Mouse (Mus musculus): ENCODE data around the gene Zfp422. TPM values are rescaled to one million over a fixed set of nuclear protein-coding genes. Genes with fewer than 3 reads are reported as not detected.

Gene Zfp422
- 351 and 359 TPM in 2 replicates for polyA plus RNA-seq (2014; fragmentation: Nextera tagmentation; extraction: Ambion mirVana)

- DNase-seq (ENCODE audit: low spot score): peak; percentile 91
- H3K4me2 ChIP-seq (ENCODE audit: low read depth, low read length, severe bottlenecking): peak within 1 kb of the TSS; percentile 63
- peak within 1 kb of the TSS; percentile 100 for H3K9ac ChIP-seq (ENCODE audit: low read length)
- peaks cover 8% of the 10 kb centered on the region; the same call in 1 of the 2 replicates for H3K36me3 ChIP-seq (ENCODE audit: control insufficient read depth, insufficient read depth, low read length)
- H3K4me3 ChIP-seq (ENCODE audit: low read depth, low read length): peak within 1 kb of the TSS; percentile 87
- peak; percentile 96 for ATAC-seq (replicated peaks; ENCODE audit: low FRiP score)
- H3K27ac ChIP-seq (ENCODE audit: low read depth, low read length): peak within 1 kb of the TSS; percentile 84
- H3K4me1 ChIP-seq (replicated peaks; ENCODE audit: control insufficient read depth, insufficient read depth, low read length): no peaks in the 10 kb centered on the region; the same call in 1 of the 2 replicates
- H3K9me3 ChIP-seq (ENCODE audit: control insufficient read depth, low read length): no peaks in the 10 kb centered on the region
- H3K27me3 ChIP-seq (ENCODE audit: control insufficient read depth, insufficient read depth, low read length): no peaks in the 10 kb centered on the region
- WGBS: under 1% methylated on average over 56 of the region's 56 CpGs
Observed at GRCm38 (mm10) chr6:116628539-116629171, at the start of gene Zfp422. Gene Zfp422 (minus strand): TSS chr6:116628999.

GRCm38 (mm10) chr6:116677321-116677720 lies 48.5 kb upstream of the Zfp422 start:
- Histone ChIP-seq H3K9ac (ENCODE audit: low read length) (no peak overlapping the region), H3K4me1 (replicated peaks; ENCODE audit: control insufficient read depth, insufficient read depth, low read length) (0 out of 2 replicates have a peak, but pooled peaks cover 3% of the 10 kb centered on the region), H3K9me3 (ENCODE audit: control insufficient read depth, low read length) (no peaks in the 10 kb centered on the region), H3K27ac (ENCODE audit: low read depth, low read length) (no peak overlapping the region), H3K27me3 (ENCODE audit: control insufficient read depth, insufficient read depth, low read length) (no peaks in the 10 kb centered on the region), H3K4me3 (ENCODE audit: low read depth, low read length) (no peak overlapping the region), H3K4me2 (ENCODE audit: low read depth, low read length, severe bottlenecking) (no peak overlapping the region), H3K36me3 (ENCODE audit: control insufficient read depth, insufficient read depth, low read length) (no peaks in the 10 kb centered on the region)
- 68% methylated on average over 6 of the region's 6 CpGs for WGBS
- ATAC-seq (replicated peaks; ENCODE audit: low FRiP score): no peak
- no peak for DNase-seq (ENCODE audit: low spot score)

GRCm38 (mm10) chr6:116676355-116676913 lies 47.6 kb upstream of the Zfp422 start:
- WGBS: 87% methylated on average over 10 of the region's 10 CpGs

GRCm38 (mm10) chr6:116674283-116674886 lies 45.6 kb upstream of the Zfp422 start:
- peak overlapping the region; percentile 44 for H3K4me3 ChIP-seq (ENCODE audit: low read depth, low read length)

More at GRCm38 (mm10) chr6:116676355-116676913, 47.6 kb upstream of the Zfp422 start:
- peaks cover 3% of the 10 kb centered on the region; the same call in 1 of the 2 replicates for H3K4me1 ChIP-seq (replicated peaks; ENCODE audit: control insufficient read depth, insufficient read depth, low read length)
- no peak overlapping the region for H3K9ac ChIP-seq (ENCODE audit: low read length)
- H3K4me2 ChIP-seq (ENCODE audit: low read depth, low read length, severe bottlenecking): no peak overlapping the region
- H3K36me3 ChIP-seq (ENCODE audit: control insufficient read depth, insufficient read depth, low read length): no peaks in the 10 kb centered on the region
- no peak for ATAC-seq (replicated peaks; ENCODE audit: low FRiP score)
- no peak for DNase-seq (ENCODE audit: low spot score)
- H3K27me3 ChIP-seq (ENCODE audit: control insufficient read depth, insufficient read depth, low read length): 0 out of 2 replicates have a peak, but pooled peaks cover 2% of the 10 kb centered on the region
- no peak overlapping the region for H3K27ac ChIP-seq (ENCODE audit: low read depth, low read length)
- no peak overlapping the region for H3K4me3 ChIP-seq (ENCODE audit: low read depth, low read length)
- H3K9me3 ChIP-seq (ENCODE audit: control insufficient read depth, low read length): no peaks in the 10 kb centered on the region

GRCm38 (mm10) chr6:116673471-116674282 lies 44.9 kb upstream of the Zfp422 start, which contains the start of gene Rassf4:
Gene Rassf4 (minus strand): TSS chr6:116673952.
- Histone ChIP-seq H3K36me3 (ENCODE audit: control insufficient read depth, insufficient read depth, low read length) (no peaks in the 10 kb centered on the region), H3K9me3 (ENCODE audit: control insufficient read depth, low read length) (no peaks in the 10 kb centered on the region), H3K4me1 (replicated peaks; ENCODE audit: control insufficient read depth, insufficient read depth, low read length) (peaks cover 20% of the 10 kb centered on the region), H3K27me3 (ENCODE audit: control insufficient read depth, insufficient read depth, low read length) (0 out of 2 replicates have a peak, but pooled peaks cover 2% of the 10 kb centered on the region), H3K9ac (ENCODE audit: low read length) (peak within 1 kb of the TSS; percentile 61), H3K4me2 (ENCODE audit: low read depth, low read length, severe bottlenecking) (peak within 1 kb of the TSS; percentile 77), H3K27ac (ENCODE audit: low read depth, low read length) (no peak within 1 kb of the TSS), H3K4me3 (ENCODE audit: low read depth, low read length) (peak within 1 kb of the TSS; percentile 44)
- WGBS: under 1% methylated on average over 44 of the region's 44 CpGs
- ATAC-seq (replicated peaks; ENCODE audit: low FRiP score) (peak; percentile 91), DNase-seq (ENCODE audit: low spot score) (peak; percentile 96)

More at GRCm38 (mm10) chr6:116674283-116674886, 45.6 kb upstream of the Zfp422 start:
- no peaks in the 10 kb centered on the region for H3K9me3 ChIP-seq (ENCODE audit: control insufficient read depth, low read length)
- peak overlapping the region; percentile 61 for H3K9ac ChIP-seq (ENCODE audit: low read length)
- ATAC-seq (replicated peaks; ENCODE audit: low FRiP score) (peak; percentile 18; the same call in 1 of the 2 replicates), DNase-seq (ENCODE audit: low spot score) (no peak)
- H3K4me2 ChIP-seq (ENCODE audit: low read depth, low read length, severe bottlenecking): peak overlapping the region; percentile 77
- WGBS: 22% methylated on average over 16 of the region's 16 CpGs
- 0 out of 2 replicates have a peak, but pooled peaks cover 2% of the 10 kb centered on the region for H3K27me3 ChIP-seq (ENCODE audit: control insufficient read depth, insufficient read depth, low read length)
- peaks cover 20% of the 10 kb centered on the region for H3K4me1 ChIP-seq (replicated peaks; ENCODE audit: control insufficient read depth, insufficient read depth, low read length)
- H3K27ac ChIP-seq (ENCODE audit: low read depth, low read length): no peak overlapping the region
- no peaks in the 10 kb centered on the region for H3K36me3 ChIP-seq (ENCODE audit: control insufficient read depth, insufficient read depth, low read length)

GRCm38 (mm10) chr6:116672349-116672748 lies 43.5 kb upstream of the Zfp422 start:
- peak overlapping the region; percentile 18; the same call in 1 of the 2 replicates for H3K4me2 ChIP-seq (ENCODE audit: low read depth, low read length, severe bottlenecking)

GRCm38 (mm10) chr6:116671768-116672167 lies 43.0 kb upstream of the Zfp422 start:
- DNase-seq (ENCODE audit: low spot score): no peak
- Histone ChIP-seq H3K4me2 (ENCODE audit: low read depth, low read length, severe bottlenecking) (no peak overlapping the region), H3K4me1 (replicated peaks; ENCODE audit: control insufficient read depth, insufficient read depth, low read length) (peaks cover 17% of the 10 kb centered on the region), H3K36me3 (ENCODE audit: control insufficient read depth, insufficient read depth, low read length) (no peaks in the 10 kb centered on the region), H3K27ac (ENCODE audit: low read depth, low read length) (no peak overlapping the region), H3K4me3 (ENCODE audit: low read depth, low read length) (no peak overlapping the region), H3K9ac (ENCODE audit: low read length) (no peak overlapping the region), H3K9me3 (ENCODE audit: control insufficient read depth, low read length) (no peaks in the 10 kb centered on the region), H3K27me3 (ENCODE audit: control insufficient read depth, insufficient read depth, low read length) (0 out of 2 replicates have a peak, but pooled peaks cover 2% of the 10 kb centered on the region)
- 80% methylated on average over 4 of the region's 4 CpGs for WGBS
- no peak for ATAC-seq (replicated peaks; ENCODE audit: low FRiP score)

More at GRCm38 (mm10) chr6:116672349-116672748, 43.5 kb upstream of the Zfp422 start:
- H3K4me1 ChIP-seq (replicated peaks; ENCODE audit: control insufficient read depth, insufficient read depth, low read length): peaks cover 18% of the 10 kb centered on the region
- 71% methylated on average over 5 of the region's 5 CpGs for WGBS
- H3K27ac ChIP-seq (ENCODE audit: low read depth, low read length): no peak overlapping the region
- H3K27me3 ChIP-seq (ENCODE audit: control insufficient read depth, insufficient read depth, low read length): 0 out of 2 replicates have a peak, but pooled peaks cover 2% of the 10 kb centered on the region
- H3K9ac ChIP-seq (ENCODE audit: low read length): no peak overlapping the region
- no peak for ATAC-seq (replicated peaks; ENCODE audit: low FRiP score)
- no peak overlapping the region for H3K4me3 ChIP-seq (ENCODE audit: low read depth, low read length)
- H3K9me3 ChIP-seq (ENCODE audit: control insufficient read depth, low read length): no peaks in the 10 kb centered on the region
- no peaks in the 10 kb centered on the region for H3K36me3 ChIP-seq (ENCODE audit: control insufficient read depth, insufficient read depth, low read length)
- DNase-seq (ENCODE audit: low spot score): no peak

- 0 out of 2 replicates have a peak overlapping the region, but pooled peaks have one; percentile 9 for H3K4me2 ChIP-seq (ENCODE audit: low read depth, low read length, severe bottlenecking)
- H3K4me3 ChIP-seq (ENCODE audit: low read depth, low read length): no peak overlapping the region
Observed at GRCm38 (mm10) chr6:116671031-116671430, 42.2 kb upstream of the Zfp422 start.

More at GRCm38 (mm10) chr6:116671031-116671430, 42.2 kb upstream of the Zfp422 start:
- peak; percentile 60 for DNase-seq (ENCODE audit: low spot score)
- Histone ChIP-seq H3K36me3 (ENCODE audit: control insufficient read depth, insufficient read depth, low read length) (no peaks in the 10 kb centered on the region), H3K27ac (ENCODE audit: low read depth, low read length) (peak overlapping the region; percentile 68), H3K9me3 (ENCODE audit: control insufficient read depth, low read length) (no peaks in the 10 kb centered on the region), H3K4me1 (replicated peaks; ENCODE audit: control insufficient read depth, insufficient read depth, low read length) (peaks cover 20% of the 10 kb centered on the region), H3K9ac (ENCODE audit: low read length) (no peak overlapping the region), H3K27me3 (ENCODE audit: control insufficient read depth, insufficient read depth, low read length) (0 out of 2 replicates have a peak, but pooled peaks cover 2% of the 10 kb centered on the region)
- 4% methylated on average over 5 of the region's 5 CpGs for WGBS
- ATAC-seq (replicated peaks; ENCODE audit: low FRiP score): peak; percentile 7; the same call in 1 of the 2 replicates
